Mouse (Mus musculus): ENCODE measurements around the gene Gpc6. TPM values are rescaled to one million over a fixed set of nuclear protein-coding genes. Genes with fewer than 3 reads are reported as not detected.

The Gpc6 gene
- total RNA-seq, 4 experiments from 2014 or later, result 12.5 to 15.9 (median 15.6) TPM

GRCm38 (mm10) chr14:117841797-117842553, 916.9 kb downstream of the Gpc6 start:
- no peak for DNase-seq (ENCODE audit: low spot score in 2 of 2)

- DNase-seq (ENCODE audit: low spot score in 2 of 2), result no peak
These were observed 924.7 kb downstream of the Gpc6 start for GRCm38 (mm10) chr14:117849591-117850505.

GRCm38 (mm10) chr14:117852266-117852665, 927.2 kb downstream of the Gpc6 start:
- no peak for DNase-seq (ENCODE audit: low spot score in 2 of 2)

- DNase-seq (ENCODE audit: low spot score in 2 of 2), result no peak
These were observed 927.7 kb downstream of the Gpc6 start for GRCm38 (mm10) chr14:117852842-117853241.

GRCm38 (mm10) chr14:117854498-117854897, 929.4 kb downstream of the Gpc6 start:
- DNase-seq (ENCODE audit: low spot score in 2 of 2), result no peak

- DNase-seq (ENCODE audit: low spot score in 2 of 2), result no peak
These were observed 946.2 kb downstream of the Gpc6 start for GRCm38 (mm10) chr14:117871268-117871667.

GRCm38 (mm10) chr14:117879313-117879712, 954.2 kb downstream of the Gpc6 start:
- no peak for DNase-seq (ENCODE audit: low spot score in 2 of 2)

- no peak for DNase-seq (ENCODE audit: low spot score in 2 of 2)
These were observed 956.0 kb downstream of the Gpc6 start for GRCm38 (mm10) chr14:117881112-117881511.

GRCm38 (mm10) chr14:117882222-117882621, 957.1 kb downstream of the Gpc6 start:
- peak in 1 of 2 experiments; percentile 39 for DNase-seq (ENCODE audit: low spot score in 2 of 2)

- no peak for DNase-seq (ENCODE audit: low spot score in 2 of 2)
These were observed 964.5 kb downstream of the Gpc6 start for GRCm38 (mm10) chr14:117889653-117890052.

- DNase-seq (ENCODE audit: low spot score in 2 of 2), result no peak
These were observed 966.3 kb downstream of the Gpc6 start for GRCm38 (mm10) chr14:117891426-117891825.

GRCm38 (mm10) chr14:117892026-117892425, 966.9 kb downstream of the Gpc6 start:
- DNase-seq (ENCODE audit: low spot score in 2 of 2), result peak in 1 of 2 experiments; percentile 34

GRCm38 (mm10) chr14:117894869-117895538, 969.9 kb downstream of the Gpc6 start:
- no peak for DNase-seq (ENCODE audit: low spot score in 2 of 2)

- DNase-seq (ENCODE audit: low spot score in 2 of 2), result peak; percentile 28 to 34
These were observed 970.4 kb downstream of the Gpc6 start for GRCm38 (mm10) chr14:117895539-117895912.

GRCm38 (mm10) chr14:117904300-117904699, 979.2 kb downstream of the Gpc6 start:
- no peak for DNase-seq (ENCODE audit: low spot score in 2 of 2)

GRCm38 (mm10) chr14:117905701-117906100, 980.6 kb downstream of the Gpc6 start:
- no peak for DNase-seq (ENCODE audit: low spot score in 2 of 2)

- DNase-seq (ENCODE audit: low spot score in 2 of 2), result no peak
These were observed 981.2 kb downstream of the Gpc6 start for GRCm38 (mm10) chr14:117906361-117906760.

- DNase-seq (ENCODE audit: low spot score in 2 of 2), result no peak
These were observed 983.3 kb downstream of the Gpc6 start for GRCm38 (mm10) chr14:117908231-117908920.

- DNase-seq (ENCODE audit: low spot score in 2 of 2), result no peak
These were observed 983.9 kb downstream of the Gpc6 start for GRCm38 (mm10) chr14:117909046-117909445.

GRCm38 (mm10) chr14:117910323-117910722, 985.2 kb downstream of the Gpc6 start:
- DNase-seq (ENCODE audit: low spot score in 2 of 2), result no peak

- DNase-seq (ENCODE audit: low spot score in 2 of 2), result no peak
These were observed 987.6 kb downstream of the Gpc6 start for GRCm38 (mm10) chr14:117912624-117913270.
